Mouse (Mus musculus) cerebellum, adult 2 months (tissue): ENCODE data around the gene Ptges.

ENCODE experiments used
- CTCF ChIP-seq: fragments of 200-500 bp; IDR thresholded peaks from 2 replicates; pipeline ENCODE4 v1.5.1; 2011; ENCODE audit warnings: low read depth, mild to moderate bottlenecking, control low read depth, low read length, moderate library complexity, borderline replicate concordance; ENCODE audit not compliant: insufficient read depth
- POLR2A ChIP-seq: fragments of 200-500 bp; IDR thresholded peaks from 2 replicates; pipeline ENCODE4 v1.6.1; 2011; ENCODE audit warnings: low read length, control low read depth, borderline replicate concordance; ENCODE audit not compliant: insufficient read depth

- TF ChIP-seq POLR2A (no peak), CTCF (no peak)
These were observed 3.3 kb downstream of the Ptges start for GRCm38 (mm10) chr2:30926381-30926780.
